ENCODE assay signal across 14 mouse cellular contexts in the genomic region with DNA sequence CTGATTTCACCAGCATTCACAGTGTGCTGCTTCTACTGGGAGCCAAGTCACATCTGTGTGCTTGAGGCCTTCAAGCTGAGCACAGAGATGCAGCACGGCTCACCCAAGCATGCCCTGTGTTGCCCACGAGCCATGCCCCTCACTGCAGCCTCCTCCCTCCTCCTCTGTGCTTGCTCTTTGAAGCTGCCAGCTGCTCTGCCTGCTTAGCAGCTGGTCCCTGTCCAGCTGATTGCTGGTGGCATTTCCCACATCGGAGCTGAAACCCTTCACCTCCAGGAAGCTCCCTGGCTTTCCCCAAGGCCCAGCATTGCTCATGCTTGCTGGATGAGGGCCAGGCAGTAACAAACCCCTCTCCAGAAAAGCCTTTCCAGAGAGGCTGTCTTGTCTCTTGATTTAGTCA. TPM values are rescaled to one million over a fixed set of nuclear protein-coding genes. Genes with fewer than 3 reads are reported as not detected.
DNase-seq lines count a peak whose midpoint lies in the region; ATAC-seq lines count a peak whose summit lies in the region.
"Had no signal": no experiment of that assay in that cellular context is flagged by ENCODE, and none has a peak within 500 bp of the region (broad histone marks: within the 10 kb centered on the region; RNA-seq: fewer than 3 reads in every experiment).

No protein-coding gene starts in this region.

- no peaks in the 10 kb centered on the region for H3K27me3 ChIP-seq in hindbrain, embryonic 11.5 days (ENCODE audit: control insufficient read depth, insufficient read depth, low read length)
- no peaks in the 10 kb centered on the region for H3K27me3 ChIP-seq in hindbrain, embryonic 12.5 days
- H3K27me3 ChIP-seq in megakaryocyte, embryonic 14.5 days (replicated peaks) = peaks cover 43% of the 10 kb centered on the region
- H3K27me3 ChIP-seq: limb, embryonic 15.5 days had no signal

- no peaks in the 10 kb centered on the region for H3K36me3 ChIP-seq in hindbrain, embryonic 11.5 days (ENCODE audit: control insufficient read depth, insufficient read depth, low read length)
- H3K36me3 ChIP-seq in hindbrain, embryonic 12.5 days = no peaks in the 10 kb centered on the region
- no peaks in the 10 kb centered on the region for H3K36me3 ChIP-seq in megakaryocyte, embryonic 14.5 days (replicated peaks; ENCODE audit: low read length)
- H3K36me3 ChIP-seq: limb, embryonic 15.5 days had no signal

- no peak overlapping the region for H3K4me3 ChIP-seq in hindbrain, embryonic 11.5 days (ENCODE audit: low read depth, low read length)
- H3K4me3 ChIP-seq in hindbrain, embryonic 12.5 days = no peak overlapping the region
- H3K4me3 ChIP-seq in megakaryocyte, embryonic 14.5 days (replicated peaks) = peak overlapping the region; percentile 16
- H3K4me3 ChIP-seq: limb, embryonic 15.5 days had no signal

- no peak overlapping the region for H3K27ac ChIP-seq in hindbrain, embryonic 11.5 days (ENCODE audit: low read depth, low read length)
- no peak overlapping the region for H3K27ac ChIP-seq in hindbrain, embryonic 12.5 days
- H3K27ac ChIP-seq: limb, embryonic 15.5 days had no signal

- ATAC-seq in hindbrain, embryonic 11.5 days (ENCODE audit: low FRiP score) = 0 out of 2 replicates have a peak, but pooled peaks have one; percentile 15
- no peak for ATAC-seq in hindbrain, embryonic 12.5 days (ENCODE audit: low FRiP score)
- no peak for ATAC-seq in megakaryocyte, adult 5-6 weeks (ENCODE audit: poor library complexity, severe bottlenecking)
- ATAC-seq: CD4-positive, CD25-positive, alpha-beta regulatory T cell, adult 4 months had no signal

- 52% methylated on average over 3 of the region's 3 CpGs for WGBS in hindbrain, embryonic 11.5 days
- WGBS in hindbrain, embryonic 12.5 days = 37% methylated on average over 3 of the region's 3 CpGs

- no peak for DNase-seq in hindbrain, embryonic 11.5 days (ENCODE audit: low spot score)
- DNase-seq in brain, adult 2 months (ENCODE audit: low read depth, low spot score) = peak; percentile 42
- DNase-seq in retina, embryonic 14.5 days (ENCODE audit: low spot score) = peak; percentile 29
- no peak for DNase-seq in spleen, postnatal 4 days (ENCODE audit: low spot score in 2 of 2)
- no peak for DNase-seq in ovary, postnatal 36 days (ENCODE audit: low spot score)
- DNase-seq: cerebellum, adult 11 months; lung, postnatal 36 days had no signal

- no peak overlapping the region for H3K4me2 ChIP-seq in hindbrain, embryonic 11.5 days (replicated peaks; ENCODE audit: low read depth, low read length)
- H3K4me2 ChIP-seq in hindbrain, embryonic 12.5 days (replicated peaks) = no peak overlapping the region
- H3K4me2 ChIP-seq: limb, embryonic 15.5 days had no signal

- peaks cover 3% of the 10 kb centered on the region; the same call in 1 of the 2 replicates for H3K4me1 ChIP-seq in hindbrain, embryonic 11.5 days (replicated peaks; ENCODE audit: control insufficient read depth, insufficient read depth, low read length)
- H3K4me1 ChIP-seq in hindbrain, embryonic 12.5 days = peaks cover 11% of the 10 kb centered on the region
- H3K4me1 ChIP-seq in megakaryocyte, embryonic 14.5 days = peaks cover 16% of the 10 kb centered on the region

- H3K9me3 ChIP-seq in hindbrain, embryonic 11.5 days (ENCODE audit: control insufficient read depth, low read length) = no peaks in the 10 kb centered on the region
- no peaks in the 10 kb centered on the region for H3K9me3 ChIP-seq in hindbrain, embryonic 12.5 days (replicated peaks)
- H3K9me3 ChIP-seq in megakaryocyte, embryonic 14.5 days = no peaks in the 10 kb centered on the region
- H3K9me3 ChIP-seq: limb, embryonic 15.5 days had no signal

- H3K9ac ChIP-seq in hindbrain, embryonic 11.5 days (ENCODE audit: low read depth, low read length) = no peak overlapping the region
- no peak overlapping the region for H3K9ac ChIP-seq in hindbrain, embryonic 12.5 days
- H3K9ac ChIP-seq: limb, embryonic 15.5 days had no signal

RNA-seq across cellular contexts. Expression of a gene that starts 22.4 kb away (rescaled TPM):
- 2.3 and 2.7 TPM in 2 replicates for polyA plus RNA-seq in hindbrain, embryonic 11.5 days (2014; fragmentation: Nextera tagmentation; extraction: Ambion mirVana)
- 7.9 and 8.1 TPM in 2 replicates for polyA plus RNA-seq in hindbrain, embryonic 12.5 days (2016; fragmentation: Nextera tagmentation; extraction: Ambion mirVana)
- polyA plus RNA-seq in megakaryocyte, embryonic 14.5 days (2012; ENCODE audit: insufficient read depth, low replicate concordance) = not detected in 2 replicates
- total RNA-seq in megakaryocyte, adult 5-6 weeks (2015) = not detected in 2 replicates
- total RNA-seq in megakaryocyte, adult 5-6 weeks (2017) = not detected in 2 replicates
- polyA plus RNA-seq: CD4-positive, CD25-positive, alpha-beta regulatory T cell, adult 4 months had no signal

RNA-seq across cellular contexts. Expression of a gene that starts 37.6 kb away (rescaled TPM):
- 0.94 and 1.4 TPM in 2 replicates for polyA plus RNA-seq in hindbrain, embryonic 11.5 days (2014; fragmentation: Nextera tagmentation; extraction: Ambion mirVana)
- 0.22 and 0.50 TPM in 2 replicates for polyA plus RNA-seq in hindbrain, embryonic 12.5 days (2016; fragmentation: Nextera tagmentation; extraction: Ambion mirVana)
- polyA plus RNA-seq in megakaryocyte, embryonic 14.5 days (2012; ENCODE audit: insufficient read depth, low replicate concordance) = 1.1 TPM in 1 of 2 replicates, not detected in the other
- total RNA-seq in megakaryocyte, adult 5-6 weeks (2015) = 0.82 TPM in 1 of 2 replicates, not detected in the other
- not detected in 2 replicates for total RNA-seq in megakaryocyte, adult 5-6 weeks (2017)

RNA-seq across cellular contexts. Expression of a gene that starts 58.4 kb away (rescaled TPM):
- 0.17 TPM in 1 of 2 replicates, not detected in the other for polyA plus RNA-seq in hindbrain, embryonic 11.5 days (2014; fragmentation: Nextera tagmentation; extraction: Ambion mirVana)
- polyA plus RNA-seq in hindbrain, embryonic 12.5 days (2016; fragmentation: Nextera tagmentation; extraction: Ambion mirVana) = not detected in 2 replicates
- not detected in 2 replicates for polyA plus RNA-seq in megakaryocyte, embryonic 14.5 days (2012; ENCODE audit: insufficient read depth, low replicate concordance)
- total RNA-seq in megakaryocyte, adult 5-6 weeks (2015) = not detected in 2 replicates
- total RNA-seq in megakaryocyte, adult 5-6 weeks (2017) = not detected in 2 replicates
- polyA plus RNA-seq: CD4-positive, CD25-positive, alpha-beta regulatory T cell, adult 4 months; heart, embryonic 14.5 days; large intestine, adult 2 months; limb, embryonic 15.5 days had no signal

Comparison
In these comparisons a context has a peak if more than half of its experiments do, and no peak if none do; other contexts are left out.
1. DNase-seq: peak in brain, adult 2 months (single experiment) and retina, embryonic 14.5 days (single experiment); none in hindbrain, embryonic 11.5 days (single experiment), spleen, postnatal 4 days (0 of 2) and ovary, postnatal 36 days (single experiment).